Mouse (Mus musculus): ENCODE data around the gene Ugt2b1.
"Not testable (repeated sequence)": the region's sequence is repeated elsewhere in the genome, so short reads cannot be mapped to it uniquely, and the experiment has no call there.

Ugt2b1 gene

DNA sequence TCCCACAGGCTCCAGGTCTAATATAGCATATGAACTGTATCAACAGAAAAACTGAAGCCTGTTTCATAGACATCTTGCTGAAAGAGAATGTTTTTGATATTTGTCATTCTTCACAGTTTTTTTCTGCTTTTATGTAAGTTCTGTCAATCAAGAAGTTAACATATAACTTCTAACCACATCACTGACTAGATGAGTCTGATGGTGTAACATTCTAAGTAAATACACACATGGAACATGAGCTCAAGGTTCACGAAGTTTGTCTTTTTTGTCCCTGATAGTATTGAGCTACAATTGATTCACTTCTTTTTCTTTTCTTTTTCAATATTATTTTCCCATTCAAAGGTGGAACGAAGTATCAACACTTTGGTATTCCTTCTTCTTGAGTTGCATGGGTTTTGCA lies at the start of gene Ugt2b1:
Gene Ugt2b1, minus strand, starts transcription at position 105 of the 400 bp plus-strand sequence.
- no peak for DNase-seq (ENCODE audit: low spot score)

DNA sequence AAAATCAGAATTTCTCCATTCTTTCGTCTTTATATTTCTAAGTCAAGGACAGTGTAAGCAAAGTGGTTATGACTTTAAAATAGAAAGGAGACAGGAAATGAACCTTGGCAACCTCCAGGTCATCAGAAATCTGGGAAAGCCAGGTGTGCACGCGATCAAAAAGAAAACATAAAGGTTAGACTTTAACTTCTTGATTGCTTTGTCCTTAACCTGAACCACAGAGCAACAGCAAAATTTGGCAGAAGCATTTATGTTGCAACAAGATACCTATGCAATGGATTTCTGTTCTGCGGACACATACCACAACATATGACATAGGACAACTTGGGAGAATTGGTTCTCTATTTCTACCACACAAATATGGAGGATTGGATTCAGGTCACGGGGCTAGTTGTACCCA lies 40.9 kb upstream of the Ugt2b1 start:
- DNase-seq (ENCODE audit: low spot score), result not testable (repeated sequence)

DNA sequence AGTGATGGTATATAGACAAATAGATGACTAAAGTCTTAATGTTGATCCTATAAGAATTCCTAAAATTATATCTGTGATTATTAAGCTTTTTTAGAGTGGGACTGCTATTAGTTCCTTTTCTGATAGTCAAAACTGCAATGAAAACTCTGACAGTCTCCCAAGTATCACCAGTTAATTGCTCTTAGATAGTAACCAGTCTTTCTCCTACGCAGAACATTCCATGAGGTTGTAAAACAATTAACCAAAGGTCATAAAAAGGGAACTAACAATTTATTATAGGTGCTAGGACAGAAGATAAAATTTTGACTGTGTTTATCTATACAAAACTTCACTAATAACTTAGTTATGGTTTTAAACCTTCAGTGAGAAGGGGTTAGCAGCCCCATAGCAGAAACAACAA lies 36.5 kb upstream of the Ugt2b1 start:
- DNase-seq (ENCODE audit: low spot score), result not testable (repeated sequence)

DNA sequence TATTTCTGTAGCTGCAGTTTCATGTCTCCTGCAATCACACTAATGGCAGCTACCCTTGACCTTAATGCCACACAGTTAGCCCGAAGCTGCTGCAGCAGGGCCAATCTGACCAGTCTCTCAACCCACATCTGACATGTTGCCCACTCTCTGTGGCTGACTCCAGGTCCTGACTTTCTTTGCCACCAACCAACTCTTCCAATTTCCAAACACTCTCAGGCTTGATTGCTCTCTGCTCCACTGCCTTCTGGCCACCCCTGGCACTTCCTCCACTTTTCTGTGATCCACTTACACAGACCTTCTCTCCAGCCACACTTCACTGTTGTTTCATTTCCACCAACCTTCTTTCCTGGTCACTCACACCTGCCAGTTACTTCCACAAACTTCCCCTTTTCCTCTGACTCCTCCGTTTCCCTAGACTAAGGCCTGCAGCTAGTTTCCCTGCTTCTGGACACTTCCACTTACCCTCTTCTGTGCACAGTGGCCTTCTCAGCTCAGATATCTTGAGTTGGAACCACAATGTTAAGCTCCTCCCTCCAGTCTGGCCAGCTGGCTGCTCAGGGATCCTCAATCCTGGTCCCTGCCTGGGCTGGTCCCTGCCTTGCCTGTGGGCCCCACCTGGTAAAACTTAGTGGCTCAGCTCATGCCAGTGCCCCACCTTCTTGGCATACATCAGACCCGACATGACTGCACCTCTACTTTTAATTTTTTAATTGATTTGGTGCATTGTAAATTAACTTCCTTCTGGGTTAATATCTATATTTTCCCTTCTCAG lies 35.4 kb upstream of the Ugt2b1 start:
- DNase-seq (ENCODE audit: low spot score), result no peak

DNA sequence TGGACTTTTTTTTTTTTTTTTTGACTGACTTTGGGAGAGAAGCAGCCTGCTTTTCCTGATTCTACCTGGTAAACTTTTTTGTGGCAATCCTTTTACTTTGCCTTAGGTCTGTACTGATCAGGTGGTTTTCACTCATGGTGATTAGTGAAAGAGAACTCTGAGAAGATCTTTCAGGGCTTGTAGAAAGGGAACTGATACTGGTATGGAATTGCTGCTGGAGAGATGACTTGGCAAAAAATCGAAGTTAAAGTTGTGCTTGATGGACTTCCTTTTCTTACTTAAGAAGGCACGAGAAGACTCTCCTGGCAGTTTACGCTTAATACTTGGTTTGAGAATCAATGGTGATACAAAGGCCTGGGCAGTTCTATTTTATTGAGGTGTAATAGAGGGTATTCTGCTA lies 34.2 kb upstream of the Ugt2b1 start:
- DNase-seq (ENCODE audit: low spot score), result no peak

DNA sequence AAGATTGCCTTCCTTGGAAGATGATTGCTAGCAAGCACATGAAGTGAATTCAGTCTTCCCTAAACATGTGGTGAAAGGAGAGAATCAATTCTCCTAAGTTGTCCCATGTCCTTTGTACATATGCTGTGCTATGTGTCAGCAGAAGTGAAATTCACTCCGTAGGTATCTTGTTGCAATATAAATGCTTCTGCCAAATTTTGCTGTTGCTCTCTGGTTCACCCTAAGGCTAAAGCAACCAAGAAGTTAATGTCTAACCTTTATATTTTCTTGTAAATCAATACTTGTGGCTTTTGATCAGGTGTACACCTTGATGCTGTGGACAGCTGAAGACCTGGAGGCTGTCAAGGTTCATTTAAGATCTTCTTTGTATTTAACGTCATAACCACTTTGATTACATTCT lies 15.8 kb upstream of the Ugt2b1 start:
- no peak for DNase-seq (ENCODE audit: low spot score)

DNA sequence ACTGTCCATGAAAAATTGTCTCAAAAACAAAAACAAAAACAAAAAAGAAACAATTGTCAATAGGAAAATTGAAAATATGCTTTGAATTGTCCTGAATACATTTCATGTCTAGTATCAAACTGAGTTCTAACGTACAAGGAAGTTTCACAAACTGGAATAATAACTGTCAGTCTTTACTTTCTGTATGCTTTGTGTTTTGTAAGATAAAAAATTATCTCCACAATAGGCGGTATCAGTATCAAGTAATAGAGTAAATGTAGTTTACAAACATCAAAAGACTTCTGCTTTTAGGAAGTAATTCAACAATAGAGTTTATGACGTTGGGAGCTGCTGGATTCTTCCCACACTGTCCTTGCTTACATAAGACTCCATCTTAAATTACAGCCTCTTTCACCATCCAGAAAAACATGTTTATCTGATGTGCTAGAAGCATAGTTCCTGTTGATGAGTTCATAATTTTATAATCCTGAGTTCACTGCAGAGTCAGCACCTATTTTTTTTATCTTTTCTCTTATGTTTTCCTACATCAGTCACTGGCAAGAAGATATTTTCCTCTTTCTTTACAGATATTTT lies 5.6 kb downstream of the Ugt2b1 start:
- no peak for DNase-seq (ENCODE audit: low spot score)

DNA sequence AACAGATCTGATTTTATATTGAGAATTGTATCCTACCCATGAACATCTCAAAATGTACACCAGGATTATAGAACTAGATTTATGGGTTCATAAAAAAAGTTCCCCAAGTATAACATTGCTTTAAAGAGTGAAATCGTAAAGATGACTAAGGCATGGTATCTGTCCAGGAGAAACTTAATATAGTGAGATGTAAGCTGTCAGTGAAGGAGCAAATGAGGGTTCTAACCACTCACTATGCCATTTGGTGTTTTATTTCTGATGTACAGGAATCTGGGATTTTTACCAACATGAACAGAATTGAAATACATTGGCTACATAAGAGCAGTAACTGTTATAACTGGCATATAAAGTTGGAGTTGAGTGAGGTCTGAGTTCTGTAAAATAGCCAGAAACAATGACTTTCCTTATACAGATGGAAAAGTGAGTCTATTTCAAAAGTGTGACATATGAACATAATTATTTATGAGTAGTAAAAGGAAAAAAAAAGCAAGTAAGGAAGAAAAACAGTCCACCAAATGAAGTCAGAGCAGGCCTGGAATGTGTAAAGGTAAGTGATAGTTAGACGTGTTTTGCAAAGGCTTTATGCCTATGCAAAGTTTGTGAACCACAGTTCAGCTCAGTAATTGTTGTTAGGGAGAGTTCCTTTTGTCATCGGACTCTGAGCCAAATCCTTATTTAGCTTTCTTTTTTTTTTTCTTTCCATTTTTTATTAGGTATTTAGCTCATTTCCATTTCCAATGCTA lies 14.8 kb downstream of the Ugt2b1 start:
- DNase-seq (ENCODE audit: low spot score), result no peak

DNA sequence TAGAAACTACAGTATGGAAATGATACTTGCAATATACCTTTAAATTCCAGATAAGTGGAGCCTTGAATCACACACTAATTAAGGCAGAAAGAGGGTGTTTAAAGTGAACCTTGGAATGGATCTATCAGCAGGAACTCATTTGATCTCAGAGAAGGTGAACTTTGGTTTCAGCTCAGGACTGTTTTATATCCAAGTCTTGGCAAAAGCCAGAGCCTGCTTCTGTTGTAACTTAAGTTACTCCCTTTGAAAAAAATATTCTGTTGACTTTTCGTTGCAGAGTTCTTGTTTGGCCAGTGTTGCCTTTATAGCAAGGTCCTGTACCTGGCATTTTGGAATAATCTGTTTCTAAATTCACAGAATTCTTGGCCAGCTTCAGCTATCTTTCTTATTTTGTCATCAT lies 15.6 kb downstream of the Ugt2b1 start:
- no peak for DNase-seq (ENCODE audit: low spot score)

DNA sequence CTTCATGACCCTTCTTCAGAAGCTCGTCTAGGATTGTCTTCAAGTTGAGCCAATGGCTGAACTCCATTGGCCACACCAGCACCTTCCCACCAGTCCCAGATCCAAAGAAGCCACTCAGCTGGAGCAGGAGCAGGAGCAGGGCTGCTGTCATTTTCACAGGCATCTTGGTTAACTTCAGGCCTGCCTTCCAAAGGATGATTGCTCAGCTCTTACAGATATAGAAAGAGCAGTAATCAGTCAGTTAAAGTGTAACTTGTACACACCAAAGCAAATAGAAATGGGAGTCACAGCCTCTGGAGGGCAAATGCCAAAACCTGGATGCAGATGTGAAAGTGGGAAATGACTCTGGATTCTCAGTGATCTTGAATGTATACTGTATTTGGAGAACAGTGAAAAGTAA lies 19.6 kb downstream of the Ugt2b1 start, which contains the start of gene Ugt2b34:
Gene Ugt2b34, minus strand, starts transcription at position 180 of the 400 bp plus-strand sequence.
- DNase-seq (ENCODE audit: low spot score), result no peak

DNA sequence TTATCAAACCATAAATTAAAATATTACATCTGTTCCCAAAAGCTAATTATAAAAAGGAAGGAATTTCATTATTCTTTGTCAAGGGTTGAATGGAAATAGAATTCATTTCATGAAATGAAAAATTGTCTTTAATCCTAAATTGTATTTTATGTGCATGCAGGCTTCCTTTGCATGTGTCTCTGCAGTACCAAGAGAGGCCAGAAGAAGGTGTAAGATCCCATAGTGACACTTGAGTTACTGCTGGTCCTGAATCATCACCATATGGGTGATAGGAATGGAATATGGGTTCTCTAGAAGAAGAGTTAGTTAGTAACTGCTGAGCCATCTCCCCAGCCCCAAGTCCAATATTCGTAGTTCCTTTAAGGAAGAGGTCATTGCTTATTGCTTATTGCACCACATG lies 36.4 kb downstream of the Ugt2b1 start:
- no peak for DNase-seq (ENCODE audit: low spot score)

DNA sequence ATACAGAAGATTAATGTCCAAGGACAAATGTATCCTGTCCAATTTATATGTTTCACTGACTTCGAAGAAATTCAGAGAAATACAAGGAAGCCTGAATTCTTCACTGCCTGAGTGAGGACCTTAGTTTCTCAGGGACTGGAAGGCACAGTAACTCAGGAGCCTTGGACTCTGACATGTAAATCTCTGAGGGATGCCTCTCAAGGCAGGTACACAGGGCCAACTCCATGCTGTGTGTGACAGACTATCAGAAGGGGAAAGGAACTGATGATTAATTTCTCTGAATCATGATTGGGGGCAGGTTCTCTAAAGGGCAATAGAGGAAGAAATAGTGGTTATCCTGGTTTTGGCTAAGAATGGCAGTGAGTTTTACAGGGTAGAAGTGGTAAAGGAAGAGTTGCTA lies 37.9 kb downstream of the Ugt2b1 start:
- no peak for DNase-seq (ENCODE audit: low spot score)

DNA sequence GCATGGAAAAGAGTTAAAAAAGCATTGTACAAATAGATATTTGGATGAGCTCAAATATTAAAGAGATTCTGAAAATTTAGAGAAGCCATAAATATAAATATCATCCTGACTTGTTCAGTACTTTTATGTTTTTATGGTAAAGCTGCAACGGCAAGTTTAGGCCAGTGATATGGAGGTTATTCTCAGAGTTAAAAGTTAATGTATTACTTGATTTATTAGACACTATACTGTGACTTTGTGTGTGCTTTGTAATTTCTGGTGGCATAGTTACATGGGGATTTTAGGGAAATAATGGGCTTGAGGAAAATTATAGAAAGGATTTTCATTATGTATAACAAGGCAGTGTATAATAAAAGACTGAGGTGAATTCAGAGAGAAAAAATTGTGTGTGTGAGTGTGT lies 39.2 kb downstream of the Ugt2b1 start:
- DNase-seq (ENCODE audit: low spot score), result no peak

DNA sequence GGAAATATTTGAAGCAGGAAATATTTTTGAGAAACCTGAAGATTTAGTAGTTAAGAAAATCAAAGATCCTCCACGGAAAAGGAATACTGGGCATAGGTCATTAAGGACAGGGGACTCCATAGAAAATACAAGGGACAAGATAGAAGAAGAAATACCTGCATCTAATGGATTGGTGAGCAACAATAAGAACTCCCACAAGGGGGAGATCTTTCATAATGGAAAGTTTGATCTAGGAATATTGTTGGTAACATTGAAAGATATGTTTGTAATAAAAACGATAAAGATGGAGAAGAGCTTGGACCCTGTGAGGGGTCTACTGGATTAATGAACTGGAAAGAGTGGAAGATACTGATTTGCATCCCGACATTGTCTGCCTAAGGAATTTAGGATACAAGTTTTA lies 39.7 kb downstream of the Ugt2b1 start:
- no peak for DNase-seq (ENCODE audit: low spot score)

DNA sequence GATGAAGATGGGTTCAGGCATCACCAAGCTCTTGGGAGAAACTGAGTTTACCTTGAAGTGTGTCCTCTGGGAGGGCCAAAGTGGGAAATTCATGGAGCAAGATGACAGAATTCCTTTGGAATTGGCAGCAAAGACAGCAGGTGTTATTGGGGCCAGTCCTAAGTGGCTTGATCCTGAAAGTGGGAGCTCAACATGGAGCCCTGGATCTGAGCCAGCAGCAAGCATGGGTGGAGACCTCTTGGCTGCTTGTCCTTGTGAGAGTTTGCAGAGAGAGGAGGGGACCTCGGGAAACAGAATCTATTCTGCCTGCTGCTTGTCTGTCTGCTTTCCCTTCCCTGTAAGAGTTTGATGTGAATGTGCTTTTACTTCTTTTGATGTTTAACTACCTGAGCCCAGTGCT lies 54.5 kb downstream of the Ugt2b1 start:
- DNase-seq (ENCODE audit: low spot score), result no peak

Data from testis, postnatal 14 days (tissue).